Mouse (Mus musculus): ENCODE measurements around the gene Med20.
"Not testable (repeated sequence)": the region's sequence is repeated elsewhere in the genome, so short reads cannot be mapped to it uniquely, and the experiment has no call there.

Med20 gene

GRCm38 (mm10) chr17:47627791-47628190 lies 16.4 kb downstream of the Med20 start:
- no peak for DNase-seq (ENCODE audit: low spot score in 2 of 2)

GRCm38 (mm10) chr17:47628851-47629676 lies 17.7 kb downstream of the Med20 start:
- DNase-seq (ENCODE audit: low spot score in 2 of 2) = peak; percentile 88 to 95

- no peak for DNase-seq (ENCODE audit: low spot score in 2 of 2)
These were observed 18.6 kb downstream of the Med20 start for GRCm38 (mm10) chr17:47629717-47630677.

- no peak for DNase-seq (ENCODE audit: low spot score in 2 of 2)
These were observed 19.3 kb downstream of the Med20 start, which contains the start of gene Usp49 for GRCm38 (mm10) chr17:47630678-47631065. Gene Usp49 (plus strand): TSS chr17:47630690.

- DNase-seq (ENCODE audit: low spot score in 2 of 2) = no peak
These were observed 20.9 kb downstream of the Med20 start for GRCm38 (mm10) chr17:47632181-47632840.

- no peak for DNase-seq (ENCODE audit: low spot score in 2 of 2)
These were observed 22.8 kb downstream of the Med20 start for GRCm38 (mm10) chr17:47633999-47634770.

GRCm38 (mm10) chr17:47642992-47643391 lies 31.6 kb downstream of the Med20 start:
- DNase-seq (ENCODE audit: low spot score in 2 of 2) = no peak

- DNase-seq (ENCODE audit: low spot score in 2 of 2) = peak; percentile 33 to 58
These were observed 35.3 kb downstream of the Med20 start for GRCm38 (mm10) chr17:47646683-47647082.

- DNase-seq (ENCODE audit: low spot score in 2 of 2) = no peak
These were observed 37.6 kb downstream of the Med20 start for GRCm38 (mm10) chr17:47648966-47649365.

GRCm38 (mm10) chr17:47651953-47652352 lies 40.6 kb downstream of the Med20 start:
- no peak for DNase-seq (ENCODE audit: low spot score in 2 of 2)

GRCm38 (mm10) chr17:47654346-47654745 lies 43.0 kb downstream of the Med20 start:
- DNase-seq (ENCODE audit: low spot score in 2 of 2) = not testable (repeated sequence)

GRCm38 (mm10) chr17:47655697-47656096 lies 44.3 kb downstream of the Med20 start:
- DNase-seq (ENCODE audit: low spot score in 2 of 2) = no peak

GRCm38 (mm10) chr17:47657901-47658300 lies 46.5 kb downstream of the Med20 start:
- no peak for DNase-seq (ENCODE audit: low spot score in 2 of 2)

- DNase-seq (ENCODE audit: low spot score in 2 of 2) = no peak
These were observed 47.4 kb downstream of the Med20 start for GRCm38 (mm10) chr17:47658741-47659243.

- no peak for DNase-seq (ENCODE audit: low spot score in 2 of 2)
These were observed 51.8 kb downstream of the Med20 start for GRCm38 (mm10) chr17:47663009-47663713.

GRCm38 (mm10) chr17:47664474-47664873 lies 53.1 kb downstream of the Med20 start:
- DNase-seq (ENCODE audit: low spot score in 2 of 2) = no peak

- no peak for DNase-seq (ENCODE audit: low spot score in 2 of 2)
These were observed 57.8 kb downstream of the Med20 start for GRCm38 (mm10) chr17:47669166-47669565.

GRCm38 (mm10) chr17:47671988-47672310 lies 60.6 kb downstream of the Med20 start:
- DNase-seq (ENCODE audit: low spot score in 2 of 2) = no peak

- peak in 1 of 2 experiments; percentile 42 for DNase-seq (ENCODE audit: low spot score in 2 of 2)
These were observed 61.1 kb downstream of the Med20 start for GRCm38 (mm10) chr17:47672311-47673111.
